Mouse (Mus musculus): Measurements from ENCODE around the gene Rbm24.

- TF ChIP-seq CTCF (IDR thresholded peaks at IDR 0.05; ENCODE audit: low read depth, low read length) (no peak), POLR2A (IDR thresholded peaks at IDR 0.05; ENCODE audit: insufficient read depth, low read length) (no peak), EP300 (IDR thresholded peaks at IDR 0.05; ENCODE audit: insufficient read depth, low read depth, low read length) (no peak)
Observed at GRCm38 (mm10) chr13:46392893-46393292, 25.3 kb upstream of the Rbm24 start.

Measured in ES-Bruce4 (cell line).